Mouse (Mus musculus) neutrophil, adult 5-6 weeks (primary cell): Measurements from ENCODE around the gene Spag16. TPM values are rescaled to one million over a fixed set of nuclear protein-coding genes. Genes with fewer than 3 reads are reported as not detected.

Experiments
- total RNA-seq: library from RNA; stranded (forward); fragments of 200-1000 nt; gene quantifications from 2 replicates; pipeline ENCODE4 v1.2.3, GENCODE M21; 2017

Spag16 gene
- total RNA-seq, 1 experiment from 2014 or later, result not detected

Other genes with a start within 250 kb of the Spag16 start
- gene Ikzf2, start 139.7 kb upstream of the Spag16 start, total RNA-seq, result 3.8 and 4.9 TPM in 2 replicates